Mouse (Mus musculus) thymus, adult 2 months (tissue): ENCODE data around the gene Tril.

ENCODE experiments used
- CTCF ChIP-seq: fragments of 200-500 bp; IDR thresholded peaks from 2 replicates; pipeline ENCODE4 v1.5.1; 2012; ENCODE audit warnings: mild to moderate bottlenecking, control low read depth, low read length, moderate library complexity, borderline replicate concordance; ENCODE audit not compliant: control insufficient read depth, poor library complexity, insufficient read depth; ENCODE audit errors: extremely low read depth
- POLR2A ChIP-seq: fragments of 200-500 bp; IDR thresholded peaks from 2 replicates; pipeline ENCODE4 v1.6.1; 2012; ENCODE audit warnings: mild to moderate bottlenecking, low read length, control low read depth, moderate library complexity; ENCODE audit not compliant: control insufficient read depth, poor library complexity, insufficient read depth; ENCODE audit errors: extremely low read depth

DNA sequence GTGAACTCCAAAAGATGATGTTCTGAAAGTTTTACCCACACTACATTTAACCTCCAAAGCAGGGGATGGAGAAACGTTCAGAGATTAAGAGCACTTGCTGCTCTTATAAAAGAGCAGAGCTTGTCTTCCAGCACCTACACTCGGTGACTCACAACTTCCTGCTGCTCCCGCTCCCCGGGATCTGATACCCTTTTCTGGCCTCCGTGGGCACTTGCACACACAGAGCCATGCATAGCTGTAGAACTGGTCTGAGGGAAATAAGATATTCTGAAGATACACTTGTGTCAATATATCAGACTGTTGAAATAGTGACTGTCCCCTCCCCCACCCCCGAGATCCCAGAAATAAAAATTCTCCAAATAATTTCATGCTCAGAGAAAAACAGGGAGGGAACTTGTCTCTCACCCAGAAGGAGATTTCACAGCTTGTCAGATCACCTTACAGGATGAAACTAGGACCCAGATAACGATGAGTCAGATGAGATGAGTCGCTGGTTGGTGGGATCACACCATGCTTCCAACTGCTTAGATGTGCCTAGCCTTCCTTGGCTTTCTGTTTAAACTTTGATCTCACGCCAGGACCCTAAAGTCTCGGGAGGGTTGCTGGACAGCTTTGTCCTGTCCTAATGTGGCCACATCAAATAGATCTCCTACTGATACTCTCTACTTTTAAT, 54.3 kb downstream of the Tril start:
- TF ChIP-seq POLR2A (no peak), CTCF (no peak)
